Mouse (Mus musculus): ENCODE data around the gene Vrk3. TPM values are rescaled to one million over a fixed set of nuclear protein-coding genes. Genes with fewer than 3 reads are reported as not detected.
A peak's percentile ranks its signal among the peaks of the same experiment; 100 is the strongest.
"Not testable (repeated sequence)": the region's sequence is repeated elsewhere in the genome, so short reads cannot be mapped to it uniquely, and the experiment has no call there.

Gene Vrk3
- total and polyA plus RNA-seq, 3 experiments, result 23.3 to 36.3 (median 26.7) TPM

DNA sequence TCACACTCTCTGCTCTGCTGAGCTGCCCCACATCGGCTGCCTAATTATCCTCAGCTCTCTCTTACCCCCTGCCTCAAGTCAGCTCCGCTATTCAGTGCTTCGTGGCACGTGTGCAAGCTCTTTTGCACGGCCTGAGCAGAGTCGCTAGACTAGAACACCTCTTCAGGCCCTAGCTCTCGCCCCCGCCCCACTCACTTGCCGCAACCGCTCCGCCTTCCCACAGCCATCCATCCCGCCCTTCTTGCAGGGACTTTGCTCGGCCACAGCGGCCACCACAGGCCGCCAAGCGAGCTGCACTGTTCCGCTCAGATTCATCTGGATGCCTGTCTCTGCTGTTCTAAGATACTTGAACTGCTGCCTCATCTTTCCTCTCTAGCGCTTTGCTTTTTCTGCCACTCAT is 3.1 kb upstream of the Vrk3 start:
- WGBS, result 2% methylated on average over 18 of the region's 18 CpGs
- no peak for TF ChIP-seq EP300 (IDR thresholded peaks at IDR 0.05; ENCODE audit: insufficient read depth, low read depth, low read length)
- TF ChIP-seq CTCF (IDR thresholded peaks at IDR 0.05), result peak; percentile 90
- TF ChIP-seq POLR2A (IDR thresholded peaks at IDR 0.05; ENCODE audit: insufficient read depth, low read depth, low read length), result no peak
- H3K9ac ChIP-seq (ENCODE audit: low read depth, low read length), result peak overlapping the region; percentile 41
- H3K27me3 ChIP-seq (ENCODE audit: control insufficient read depth, insufficient read depth, low read length), result no peaks in the 10 kb centered on the region
- DNase-seq, result peak; percentile 79 to 81
- no peaks in the 10 kb centered on the region for H3K36me3 ChIP-seq (ENCODE audit: control insufficient read depth, insufficient read depth, low read length)
- intact Hi-C loops (cut with DNase I), result loop anchor here (5.0 to 10.0 kb wide), 3 partner anchors 193 to 1070 kb away; partner anchors contain the start of genes Cyth2, Nr1h2, Rpl18 and Sphk2
- no peak overlapping the region for H3K27ac ChIP-seq
- H3K4me3 ChIP-seq, result peak overlapping the region; percentile 39
- no peaks in the 10 kb centered on the region for H3K79me2 ChIP-seq (replicated peaks; ENCODE audit: control insufficient read depth, insufficient read depth, low read length)
- 0 out of 2 replicates have a peak, but pooled peaks cover 2% of the 10 kb centered on the region for H3K4me1 ChIP-seq (ENCODE audit: control insufficient read depth, insufficient read depth, low read length)

DNA sequence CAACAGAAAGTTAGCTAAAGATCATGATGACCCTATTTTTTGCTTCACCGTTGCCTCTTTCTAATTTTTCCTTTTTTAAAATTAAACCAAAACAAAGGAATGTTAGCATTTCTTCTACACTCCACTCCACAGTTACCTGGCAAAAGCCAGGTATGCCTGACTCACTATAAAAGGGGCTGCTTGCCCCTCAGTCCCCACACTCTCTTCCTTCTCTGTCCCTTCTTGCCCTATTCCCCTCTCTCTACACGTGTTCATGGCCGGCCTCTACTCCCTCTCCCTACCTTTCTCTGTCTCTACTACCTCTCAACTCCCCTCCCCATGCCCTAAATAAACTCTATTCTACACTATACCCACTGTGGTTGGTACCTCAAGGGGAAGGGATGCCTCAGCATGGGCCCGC is 1.1 kb upstream of the Vrk3 start:
- WGBS, result 66% methylated on average over 4 of the region's 4 CpGs
- TF ChIP-seq CTCF (IDR thresholded peaks at IDR 0.05), result no peak
- no peak for TF ChIP-seq EP300 (IDR thresholded peaks at IDR 0.05; ENCODE audit: insufficient read depth, low read depth, low read length)
- no peak for TF ChIP-seq POLR2A (IDR thresholded peaks at IDR 0.05; ENCODE audit: insufficient read depth, low read depth, low read length)
- DNase-seq, result no peak
- Histone ChIP-seq H3K36me3 (ENCODE audit: control insufficient read depth, insufficient read depth, low read length) (no peaks in the 10 kb centered on the region), H3K27me3 (ENCODE audit: control insufficient read depth, insufficient read depth, low read length) (no peaks in the 10 kb centered on the region), H3K4me3 (no peak overlapping the region), H3K27ac (no peak overlapping the region), H3K9ac (ENCODE audit: low read depth, low read length) (no peak overlapping the region), H3K4me1 (ENCODE audit: control insufficient read depth, insufficient read depth, low read length) (0 out of 2 replicates have a peak, but pooled peaks cover 2% of the 10 kb centered on the region), H3K79me2 (replicated peaks; ENCODE audit: control insufficient read depth, insufficient read depth, low read length) (no peaks in the 10 kb centered on the region)
- intact Hi-C loops (cut with DNase I), result loop anchor here (5.0 to 10.0 kb wide), 3 partner anchors 195 to 1068 kb away; partner anchors contain the start of genes Cyth2, Nr1h2, Rpl18 and Sphk2

- DNase-seq; H3K4me1 ChIP-seq (ENCODE audit: control insufficient read depth, insufficient read depth, low read length); H3K36me3 ChIP-seq (ENCODE audit: control insufficient read depth, insufficient read depth, low read length); H3K4me3 ChIP-seq; H3K27ac ChIP-seq; H3K9ac ChIP-seq (ENCODE audit: low read depth, low read length); H3K27me3 ChIP-seq (ENCODE audit: control insufficient read depth, insufficient read depth, low read length); H3K79me2 ChIP-seq (replicated peaks; ENCODE audit: control insufficient read depth, insufficient read depth, low read length); intact Hi-C loops (cut with DNase I): not testable (repeated sequence)
- 82% methylated on average over 1 of the region's 1 CpGs for WGBS
These were observed 2.7 kb downstream of the Vrk3 start, which contains the start of gene Zfp473 for GRCm38 (mm10) chr7:44750950-44751349. Zfp473 (minus strand) TSS chr7:44751050.

- no peaks in the 10 kb centered on the region; the same call in 1 of the 2 replicates for H3K36me3 ChIP-seq (ENCODE audit: control insufficient read depth, insufficient read depth, low read length)
- H3K9ac ChIP-seq (ENCODE audit: low read depth, low read length), result no peak overlapping the region
- intact Hi-C loops (cut with DNase I), result no loop called here
- H3K4me1 ChIP-seq (ENCODE audit: control insufficient read depth, insufficient read depth, low read length), result no peaks in the 10 kb centered on the region
- H3K27me3 ChIP-seq (ENCODE audit: control insufficient read depth, insufficient read depth, low read length), result no peaks in the 10 kb centered on the region
- no peaks in the 10 kb centered on the region for H3K79me2 ChIP-seq (replicated peaks; ENCODE audit: control insufficient read depth, insufficient read depth, low read length)
- 88% methylated on average over 2 of the region's 2 CpGs for WGBS
- no peak for DNase-seq
- TF ChIP-seq POLR2A (IDR thresholded peaks at IDR 0.05; ENCODE audit: insufficient read depth, low read depth, low read length) (no peak), EP300 (IDR thresholded peaks at IDR 0.05; ENCODE audit: insufficient read depth, low read depth, low read length) (no peak), CTCF (IDR thresholded peaks at IDR 0.05) (no peak)
- H3K4me3 ChIP-seq, result no peak overlapping the region
- H3K27ac ChIP-seq, result no peak overlapping the region
These were observed 9.0 kb downstream of the Vrk3 start for GRCm38 (mm10) chr7:44757164-44757563.

- H3K36me3 ChIP-seq (ENCODE audit: control insufficient read depth, insufficient read depth, low read length), result no peaks in the 10 kb centered on the region; the same call in 1 of the 2 replicates
- H3K9ac ChIP-seq (ENCODE audit: low read depth, low read length), result no peak overlapping the region
- intact Hi-C loops (cut with DNase I), result no loop called here
These were observed 12.2 kb downstream of the Vrk3 start for GRCm38 (mm10) chr7:44760366-44760765.

DNA sequence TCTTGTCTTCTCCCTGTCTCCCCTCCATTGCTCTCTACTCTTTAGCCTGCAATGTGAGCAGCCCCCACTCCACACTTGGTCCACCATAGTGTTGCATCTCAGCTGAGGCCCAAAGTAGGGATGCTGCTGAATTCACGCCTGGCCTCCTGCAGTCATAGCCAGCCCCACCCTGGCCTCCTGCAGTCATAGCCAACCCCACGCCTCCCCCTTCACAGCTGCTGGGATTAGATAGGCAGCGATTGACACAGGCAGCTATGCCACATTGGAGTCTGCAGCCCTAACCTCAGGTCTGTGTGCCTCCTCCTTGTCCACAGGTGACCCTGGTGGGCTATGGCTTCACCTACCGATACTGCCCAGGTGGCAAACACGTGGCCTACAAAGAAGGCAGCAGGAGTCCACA is 19.9 kb downstream of the Vrk3 start:
- Histone ChIP-seq H3K9ac (ENCODE audit: low read depth, low read length) (no peak overlapping the region), H3K4me1 (ENCODE audit: control insufficient read depth, insufficient read depth, low read length) (no peaks in the 10 kb centered on the region), H3K27me3 (ENCODE audit: control insufficient read depth, insufficient read depth, low read length) (no peaks in the 10 kb centered on the region), H3K79me2 (replicated peaks; ENCODE audit: control insufficient read depth, insufficient read depth, low read length) (no peaks in the 10 kb centered on the region), H3K27ac (no peak overlapping the region), H3K4me3 (no peak overlapping the region), H3K36me3 (ENCODE audit: control insufficient read depth, insufficient read depth, low read length) (no peaks in the 10 kb centered on the region)
- no peak for DNase-seq
- intact Hi-C loops (cut with DNase I), result no loop called here
- TF ChIP-seq POLR2A (IDR thresholded peaks at IDR 0.05; ENCODE audit: insufficient read depth, low read depth, low read length) (no peak), CTCF (IDR thresholded peaks at IDR 0.05) (no peak), EP300 (IDR thresholded peaks at IDR 0.05; ENCODE audit: insufficient read depth, low read depth, low read length) (no peak)
- 92% methylated on average over 5 of the region's 5 CpGs for WGBS

More at GRCm38 (mm10) chr7:44760366-44760765, 12.2 kb downstream of the Vrk3 start:
- Histone ChIP-seq H3K4me3 (no peak overlapping the region), H3K4me1 (ENCODE audit: control insufficient read depth, insufficient read depth, low read length) (no peaks in the 10 kb centered on the region), H3K27ac (no peak overlapping the region), H3K27me3 (ENCODE audit: control insufficient read depth, insufficient read depth, low read length) (no peaks in the 10 kb centered on the region), H3K79me2 (replicated peaks; ENCODE audit: control insufficient read depth, insufficient read depth, low read length) (no peaks in the 10 kb centered on the region)
- TF ChIP-seq CTCF (IDR thresholded peaks at IDR 0.05), result no peak
- TF ChIP-seq EP300 (IDR thresholded peaks at IDR 0.05; ENCODE audit: insufficient read depth, low read depth, low read length), result no peak
- no peak for TF ChIP-seq POLR2A (IDR thresholded peaks at IDR 0.05; ENCODE audit: insufficient read depth, low read depth, low read length)
- DNase-seq, result no peak
